Mouse (Mus musculus): ENCODE measurements at regions not wholly inside any gene's neighbourhood (a gene's known extent, or its start where the extent isn't known, plus 50 kb on each side); places are given as distances from the start of the nearest gene placed in this dataset.

- TF ChIP-seq CTCF (conservative IDR thresholded peaks at IDR 0.05 in 1 of 2, IDR thresholded peaks at IDR 0.05 in 1 of 2; ENCODE audit: low read depth in 2 of 2, low read length in 2 of 2) (no peak), BHLHE40 (IDR thresholded peaks at IDR 0.05; ENCODE audit: low read depth, low read length) (no peak), ZNF384 (IDR thresholded peaks at IDR 0.05; ENCODE audit: low read depth, low read length) (no peak), EP300 (IDR thresholded peaks at IDR 0.05; ENCODE audit: low read length) (no peak)
Measured at GRCm38 (mm10) chr8:89308950-89309349, 265.0 kb upstream of the Sall1 start.
